Mouse (Mus musculus) embryonic facial prominence, embryonic 15.5 days (tissue): Measurements from ENCODE around the gene Sh3d19. TPM values are rescaled to one million over a fixed set of nuclear protein-coding genes. Genes with fewer than 3 reads are reported as not detected.

Experiments
- ATAC-seq: fragments of 200-750 bp; cut with Nextera tagmentation; 2 replicates; pipeline ENCODE4 v1.8.0; 2017; ENCODE audit warnings: low read depth, moderate TSS enrichment; ENCODE audit not compliant: insufficient number of reproducible peaks, low FRiP score, low TSS enrichment
- H3K27ac ChIP-seq: fragments of 300-500 bp; sonication (generic); replicated peaks from 2 replicates; pipeline ENCODE4 v1.5.1; 2015; ENCODE audit warnings: mild to moderate bottlenecking, inconsistent platforms
- H3K27me3 ChIP-seq: fragments of 300-500 bp; sonication (generic); 2 replicates; pipeline ENCODE4 v1.6.1; 2015; ENCODE audit warnings: inconsistent platforms
- H3K36me3 ChIP-seq: fragments of 300-500 bp; sonication (generic); 2 replicates; pipeline ENCODE4 v1.6.1; 2015; ENCODE audit warnings: mild to moderate bottlenecking, inconsistent platforms
- H3K4me1 ChIP-seq: fragments of 300-500 bp; sonication (generic); 2 replicates; pipeline ENCODE4 v1.6.1; 2015; ENCODE audit warnings: inconsistent platforms
- H3K4me2 ChIP-seq: fragments of 300-500 bp; sonication (generic); replicated peaks from 2 replicates; pipeline ENCODE4 v1.6.1; 2015; ENCODE audit warnings: mild to moderate bottlenecking, inconsistent platforms
- H3K4me3 ChIP-seq: fragments of 300-500 bp; sonication (generic); replicated peaks from 2 replicates; pipeline ENCODE4 v1.5.1; 2015; ENCODE audit warnings: mild to moderate bottlenecking, inconsistent platforms
- H3K9ac ChIP-seq: fragments of 300-500 bp; sonication (generic); 2 replicates; pipeline ENCODE4 v1.6.1; 2015; ENCODE audit warnings: inconsistent platforms
- H3K9me3 ChIP-seq: fragments of 300-500 bp; sonication (generic); replicated peaks from 2 replicates; pipeline ENCODE4 v1.6.1; 2016; ENCODE audit warnings: inconsistent platforms
- WGBS: fragments of 180-500 bp; shearing (Covaris S2); methylation state at CpG from one replicate; pipeline ENCODE4 v1.1.7; 2015; 5-methylcytosine and 5-hydroxymethylcytosine counted together
- polyA plus RNA-seq: library from polyadenylated mRNA; unstranded; fragments of >200 nt; fragmentation: Nextera tagmentation; extraction: Ambion mirVana; gene quantifications from 2 replicates; pipeline ENCODE4 v1.2.1, GENCODE M21; 2015

Gene Sh3d19
- polyA plus RNA-seq, 1 experiment from 2014 or later: 36.3 TPM

- Histone ChIP-seq H3K4me1 (0 out of 2 replicates have a peak, but pooled peaks cover 5% of the 10 kb centered on the region), H3K27me3 (no peaks in the 10 kb centered on the region), H3K4me2 (no peak overlapping the region), H3K4me3 (no peak overlapping the region), H3K9ac (no peak overlapping the region), H3K27ac (no peak overlapping the region), H3K36me3 (no peaks in the 10 kb centered on the region), H3K9me3 (no peaks in the 10 kb centered on the region)
- ATAC-seq: no peak
- WGBS: 41% methylated on average over 3 of the region's 3 CpGs
Measured at GRCm38 (mm10) chr3:86010618-86011017, 39.7 kb downstream of the Sh3d19 start.

DNA sequence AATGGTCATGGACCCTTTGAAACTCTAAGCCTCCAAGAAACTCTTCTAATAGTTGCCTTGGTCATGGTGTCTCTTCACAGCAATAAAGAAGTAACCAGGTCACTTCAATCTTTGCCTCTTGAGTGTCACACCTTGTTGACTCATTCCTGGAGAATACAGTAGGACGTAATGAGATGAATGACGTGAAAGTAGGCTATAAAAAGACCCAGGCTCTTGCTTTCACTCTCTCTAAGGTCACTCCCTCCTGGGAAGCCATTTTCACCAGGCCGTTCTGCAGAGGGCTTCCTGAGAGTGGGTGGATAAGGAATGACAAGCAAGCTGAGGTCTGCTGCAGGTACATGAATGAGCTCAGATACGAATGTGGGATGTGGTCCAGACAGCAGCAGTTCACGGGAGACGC is 40.5 kb downstream of the Sh3d19 start:
- Histone ChIP-seq H3K27me3 (no peaks in the 10 kb centered on the region), H3K9ac (no peak overlapping the region), H3K36me3 (no peaks in the 10 kb centered on the region), H3K4me1 (0 out of 2 replicates have a peak, but pooled peaks cover 5% of the 10 kb centered on the region), H3K4me2 (no peak overlapping the region), H3K27ac (no peak overlapping the region), H3K9me3 (no peaks in the 10 kb centered on the region), H3K4me3 (no peak overlapping the region)
- no peak; the same call in 1 of the 2 replicates for ATAC-seq
- WGBS: 80% methylated on average over 6 of the region's 6 CpGs

- H3K27me3 ChIP-seq: no peaks in the 10 kb centered on the region
- H3K4me3 ChIP-seq: no peak overlapping the region
- ATAC-seq: no peak
- H3K4me1 ChIP-seq: 0 out of 2 replicates have a peak, but pooled peaks cover 5% of the 10 kb centered on the region
- WGBS: 65% methylated on average over 3 of the region's 3 CpGs
- no peaks in the 10 kb centered on the region for H3K9me3 ChIP-seq
- no peaks in the 10 kb centered on the region for H3K36me3 ChIP-seq
- no peak overlapping the region for H3K27ac ChIP-seq
- no peak overlapping the region for H3K4me2 ChIP-seq
- H3K9ac ChIP-seq: no peak overlapping the region
Measured at GRCm38 (mm10) chr3:86011833-86012232, 40.9 kb downstream of the Sh3d19 start.

DNA sequence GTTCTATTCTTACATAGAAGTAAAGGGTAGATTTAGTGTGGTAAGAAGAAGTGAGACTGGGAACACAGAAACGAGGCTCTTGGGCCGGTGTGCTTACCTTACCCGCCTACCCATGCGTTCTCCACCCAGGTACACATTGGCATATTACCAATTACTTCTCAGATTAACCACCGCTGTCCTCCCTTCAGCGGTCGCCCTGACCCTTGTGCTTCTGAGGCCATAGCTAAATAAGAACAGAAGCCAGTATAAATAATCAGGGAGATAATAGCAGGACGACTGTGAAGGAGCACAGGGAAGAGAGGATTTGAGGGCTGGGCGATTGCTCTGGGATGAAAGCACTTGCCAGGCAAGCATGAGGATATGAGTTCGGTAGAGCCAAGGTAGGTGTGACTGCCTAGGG is 42.9 kb downstream of the Sh3d19 start:
- WGBS: 77% methylated on average over 10 of the region's 10 CpGs

GRCm38 (mm10) chr3:86016965-86017364 is 46.1 kb downstream of the Sh3d19 start:
- Histone ChIP-seq H3K4me3 (no peak overlapping the region), H3K27me3 (no peaks in the 10 kb centered on the region), H3K4me2 (no peak overlapping the region), H3K4me1 (no peaks in the 10 kb centered on the region), H3K27ac (no peak overlapping the region), H3K9me3 (no peaks in the 10 kb centered on the region), H3K36me3 (no peaks in the 10 kb centered on the region), H3K9ac (no peak overlapping the region)
- ATAC-seq: no peak
- 89% methylated on average over 1 of the region's 1 CpGs for WGBS

More for the DNA sequence above, 42.9 kb downstream of the Sh3d19 start:
- Histone ChIP-seq H3K27me3 (no peaks in the 10 kb centered on the region), H3K27ac (no peak overlapping the region), H3K4me1 (0 out of 2 replicates have a peak, but pooled peaks cover 5% of the 10 kb centered on the region), H3K36me3 (no peaks in the 10 kb centered on the region), H3K4me2 (no peak overlapping the region), H3K9ac (no peak overlapping the region), H3K9me3 (no peaks in the 10 kb centered on the region), H3K4me3 (no peak overlapping the region)
- ATAC-seq: no peak

DNA sequence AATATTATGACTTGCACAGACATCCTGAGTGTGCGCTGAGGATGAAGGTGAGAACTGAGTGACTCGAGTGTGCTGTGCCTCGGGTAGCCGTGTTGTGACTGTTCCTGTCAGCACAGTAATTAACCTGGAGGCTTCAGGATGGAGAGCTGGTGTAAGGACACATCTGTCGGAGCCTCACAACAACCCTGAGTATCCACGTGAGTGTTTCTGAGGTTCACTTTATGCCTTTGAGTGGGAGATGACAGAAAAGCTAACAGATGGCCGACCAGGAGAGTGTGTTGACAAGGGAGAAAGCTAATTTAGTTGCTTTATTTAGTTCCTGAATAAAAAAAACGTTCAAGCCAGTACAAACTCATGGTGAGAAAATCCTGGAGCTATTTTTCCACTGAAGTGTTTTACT is 46.6 kb downstream of the Sh3d19 start:
- 65% methylated on average over 8 of the region's 8 CpGs for WGBS

GRCm38 (mm10) chr3:86020921-86021650 is 50.2 kb downstream of the Sh3d19 start:
- H3K4me1 ChIP-seq: no peaks in the 10 kb centered on the region
- WGBS: 88% methylated on average over 16 of the region's 16 CpGs

More for the DNA sequence above, 46.6 kb downstream of the Sh3d19 start:
- no peak for ATAC-seq
- H3K27ac ChIP-seq: no peak overlapping the region
- H3K9me3 ChIP-seq: no peaks in the 10 kb centered on the region
- no peak overlapping the region for H3K4me3 ChIP-seq
- no peaks in the 10 kb centered on the region for H3K4me1 ChIP-seq
- no peaks in the 10 kb centered on the region for H3K27me3 ChIP-seq
- no peak overlapping the region for H3K4me2 ChIP-seq
- H3K36me3 ChIP-seq: no peaks in the 10 kb centered on the region
- no peak overlapping the region for H3K9ac ChIP-seq

DNA sequence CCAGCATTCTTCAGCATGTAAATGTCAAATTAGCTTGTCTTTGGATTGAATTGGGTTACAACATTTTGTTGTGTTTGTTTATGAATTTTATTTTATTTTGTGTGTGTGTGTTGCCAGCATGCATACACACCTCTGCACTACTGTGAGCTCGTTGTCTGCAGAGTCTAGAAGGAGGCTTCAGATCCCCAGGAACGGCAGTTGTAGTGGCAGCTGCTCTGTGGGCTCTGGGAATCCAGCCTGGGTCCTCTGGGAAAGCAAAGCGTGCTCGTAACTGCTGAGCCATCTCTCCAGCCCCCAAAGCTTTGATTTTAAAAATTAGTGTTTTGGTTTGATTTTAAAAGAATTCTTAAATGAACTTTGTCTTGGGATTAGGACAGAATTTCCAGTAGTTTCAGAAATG is 50.7 kb downstream of the Sh3d19 start:
- no peak overlapping the region for H3K4me2 ChIP-seq
- H3K27ac ChIP-seq: no peak overlapping the region
- no peaks in the 10 kb centered on the region for H3K27me3 ChIP-seq
- H3K9ac ChIP-seq: no peak overlapping the region
- no peak for ATAC-seq
- no peaks in the 10 kb centered on the region for H3K36me3 ChIP-seq
- no peak overlapping the region for H3K4me3 ChIP-seq
- no peaks in the 10 kb centered on the region for H3K9me3 ChIP-seq
- 76% methylated on average over 4 of the region's 4 CpGs for WGBS
- H3K4me1 ChIP-seq: no peaks in the 10 kb centered on the region

More at GRCm38 (mm10) chr3:86020921-86021650, 50.2 kb downstream of the Sh3d19 start:
- no peaks in the 10 kb centered on the region for H3K36me3 ChIP-seq
- no peak overlapping the region for H3K4me2 ChIP-seq
- H3K9ac ChIP-seq: no peak overlapping the region
- ATAC-seq: no peak
- H3K4me3 ChIP-seq: no peak overlapping the region
- H3K27ac ChIP-seq: no peak overlapping the region
- no peaks in the 10 kb centered on the region for H3K9me3 ChIP-seq
- no peaks in the 10 kb centered on the region for H3K27me3 ChIP-seq

DNA sequence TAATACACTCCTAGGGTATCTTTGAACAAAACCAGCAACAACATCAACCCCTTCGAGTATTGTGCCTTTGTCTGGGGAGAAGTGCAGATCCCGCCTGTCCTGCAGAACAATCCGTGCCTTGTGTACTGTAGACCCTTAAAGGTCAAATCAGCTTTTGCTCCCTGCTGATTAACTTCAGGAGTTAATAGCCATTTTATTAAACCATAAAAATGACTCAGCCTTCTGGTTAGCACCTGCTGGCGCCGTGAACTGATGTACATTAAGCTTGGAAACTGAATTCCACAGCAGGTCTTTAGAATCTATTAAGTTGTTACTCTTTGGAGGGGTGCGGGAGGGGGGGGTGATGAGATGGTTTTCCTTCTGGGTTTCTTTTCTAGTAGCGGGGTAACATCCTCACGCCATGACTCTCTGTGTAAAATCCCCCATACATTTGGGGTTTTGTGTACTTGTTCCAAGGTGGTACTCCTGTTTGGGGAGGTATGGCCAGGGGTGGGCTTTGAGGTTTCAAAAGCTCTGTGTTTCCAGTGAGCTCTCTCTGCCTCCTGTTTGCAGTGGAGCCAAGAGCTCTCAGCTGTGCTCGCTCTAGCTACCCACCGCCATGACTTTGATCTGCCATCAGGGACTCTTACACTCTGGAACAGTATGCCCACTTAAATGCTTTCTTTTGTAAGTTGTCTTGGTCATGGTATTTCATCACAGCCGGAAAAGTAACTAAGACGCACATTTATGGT is 53.3 kb downstream of the Sh3d19 start:
- H3K9ac ChIP-seq: no peak overlapping the region
- H3K9me3 ChIP-seq: no peaks in the 10 kb centered on the region
- H3K4me2 ChIP-seq: no peak overlapping the region
- 88% methylated on average over 12 of the region's 12 CpGs for WGBS
- H3K4me3 ChIP-seq: no peak overlapping the region
- H3K4me1 ChIP-seq: no peaks in the 10 kb centered on the region
- no peaks in the 10 kb centered on the region for H3K36me3 ChIP-seq
- no peak overlapping the region for H3K27ac ChIP-seq
- H3K27me3 ChIP-seq: no peaks in the 10 kb centered on the region
- no peak for ATAC-seq

DNA sequence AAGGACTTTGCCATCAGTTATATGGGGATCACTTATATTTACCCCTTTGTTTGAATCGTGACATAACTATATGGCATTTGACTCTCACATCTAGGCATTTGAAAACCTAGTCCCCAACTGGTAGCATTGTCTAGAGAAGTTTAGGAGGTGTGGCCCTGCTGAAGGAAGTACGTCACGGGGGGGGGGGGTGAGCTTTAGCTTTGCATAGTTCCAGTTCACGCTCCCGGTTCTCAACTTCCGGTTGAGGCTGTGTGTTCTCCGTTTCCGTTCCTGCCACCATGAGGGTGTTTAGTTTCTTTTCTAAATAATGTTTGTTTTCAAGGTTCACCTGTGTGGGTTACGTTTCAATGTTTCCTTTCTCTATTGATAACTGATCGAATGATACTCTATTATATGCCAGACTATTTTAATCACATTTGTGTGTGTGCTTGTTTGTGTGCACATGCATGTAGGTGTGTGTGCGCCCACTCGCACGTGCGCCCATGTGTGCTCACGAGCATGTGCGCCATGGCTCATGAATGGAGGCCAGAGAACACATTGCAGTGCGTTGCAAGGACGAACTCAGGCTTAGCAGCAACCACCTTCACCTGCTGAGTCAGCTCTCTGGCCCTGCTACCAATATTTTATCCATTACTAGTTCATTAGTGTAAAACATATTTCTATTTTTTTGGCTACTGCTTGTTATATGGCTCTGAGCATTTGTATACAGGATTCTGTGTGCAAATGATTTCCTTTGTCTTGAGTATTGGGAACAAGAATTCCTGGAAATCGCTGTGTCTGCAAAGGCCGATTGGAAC is 54.6 kb downstream of the Sh3d19 start:
- Histone ChIP-seq H3K9ac (no peak overlapping the region), H3K4me3 (no peak overlapping the region), H3K27ac (no peak overlapping the region), H3K4me2 (no peak overlapping the region), H3K4me1 (no peaks in the 10 kb centered on the region; the same call in 1 of the 2 replicates), H3K27me3 (no peaks in the 10 kb centered on the region), H3K9me3 (no peaks in the 10 kb centered on the region), H3K36me3 (no peaks in the 10 kb centered on the region)
- no peak for ATAC-seq
- WGBS: 95% methylated on average over 20 of the region's 20 CpGs
